Mouse (Mus musculus): Measurements from ENCODE around the gene Mtus2. TPM values are rescaled to one million over a fixed set of nuclear protein-coding genes. Genes with fewer than 3 reads are reported as not detected.

Gene Mtus2
- polyA plus RNA-seq, 1 experiment from 2014 or later, result 1.6 TPM

DNA sequence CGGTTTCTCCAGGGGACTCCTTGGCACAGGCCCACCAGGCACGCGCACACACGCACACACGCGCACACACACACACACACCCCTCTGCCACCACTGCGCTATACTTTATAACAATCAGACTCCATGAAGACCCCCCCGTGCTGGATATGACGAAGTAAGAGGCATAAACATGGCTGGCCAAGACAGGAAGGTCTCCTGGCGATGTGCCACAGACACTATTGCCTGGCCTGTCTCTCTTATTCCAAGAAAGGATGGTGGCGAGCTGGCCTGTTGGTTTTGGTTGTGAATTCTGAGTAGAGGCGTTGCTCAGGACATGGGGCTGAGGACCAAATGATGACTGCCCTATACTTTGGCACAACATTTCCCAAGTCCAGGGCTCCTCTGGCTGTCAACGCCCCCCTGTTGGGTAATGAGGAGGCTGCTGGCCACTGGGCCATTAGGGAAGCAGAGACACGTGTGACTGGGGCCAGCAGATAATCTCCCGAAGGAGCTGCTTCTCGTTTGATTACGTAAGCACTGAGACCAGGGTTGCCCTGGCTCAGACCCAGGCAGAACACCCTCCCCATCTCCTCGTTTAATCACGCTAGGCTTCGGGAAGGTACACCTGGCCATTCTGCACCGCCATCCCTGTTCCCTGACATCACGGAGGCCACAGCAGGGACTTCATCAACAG is 406.5 kb downstream of the Mtus2 start:
- H3K9me3 ChIP-seq (ENCODE audit: low read length), result no peaks in the 10 kb centered on the region
- no peak overlapping the region for H3K27ac ChIP-seq (ENCODE audit: low read depth)
- H3K36me3 ChIP-seq (replicated peaks; ENCODE audit: insufficient read depth, low read length), result no peaks in the 10 kb centered on the region; the same call in 1 of the 2 replicates
- DNase-seq (no peak), ATAC-seq (0 out of 2 replicates have a peak, but pooled peaks have one; percentile 21)
- peaks cover 3% of the 10 kb centered on the region for H3K4me1 ChIP-seq (ENCODE audit: insufficient read depth)
- H3K4me3 ChIP-seq (ENCODE audit: low read depth, low read length), result no peak overlapping the region
- no peak overlapping the region for H3K9ac ChIP-seq (replicated peaks)
- no peak for TF ChIP-seq EP300 (IDR thresholded peaks at IDR 0.05; ENCODE audit: low read depth)
- TF ChIP-seq CTCF (IDR thresholded peaks at IDR 0.05; ENCODE audit: low read depth), result no peak
- 78% methylated on average over 22 of the region's 22 CpGs for WGBS (ENCODE audit: insufficient replicate concordance)
- no peak overlapping the region for H3K4me2 ChIP-seq (ENCODE audit: low read depth, low read length)
- no peaks in the 10 kb centered on the region for H3K27me3 ChIP-seq (ENCODE audit: insufficient read depth, low read length)

Other genes with a start within 250 kb of the Mtus2 start
- 2.3 and 2.8 TPM in 2 replicates for gene Flt1, start 231.3 kb upstream of the Mtus2 start, polyA plus RNA-seq (2015; fragmentation: Nextera tagmentation; extraction: Ambion mirVana)
- 210 and 215 TPM in 2 replicates for gene Pomp, start 96.9 kb upstream of the Mtus2 start, polyA plus RNA-seq (2015; fragmentation: Nextera tagmentation; extraction: Ambion mirVana)
- gene Slc46a3, start 62.5 kb upstream of the Mtus2 start, polyA plus RNA-seq (2015; fragmentation: Nextera tagmentation; extraction: Ambion mirVana), result 8.9 and 11.6 TPM in 2 replicates

Data from liver, postnatal 0 days (tissue).